Mouse (Mus musculus) lung, postnatal 0 days (tissue): ENCODE measurements at regions not wholly inside any gene's neighbourhood (a gene's known extent, or its start where the extent isn't known, plus 50 kb on each side); places are given as distances from the start of the nearest gene placed in this dataset.

Experiments
- CTCF ChIP-seq: IDR thresholded peaks from 2 replicates; pipeline ENCODE4 v1.5.1; 2016; ENCODE audit warnings: antibody characterized with exemption, mild to moderate bottlenecking
- EP300 ChIP-seq: IDR thresholded peaks from 2 replicates; pipeline ENCODE4 v1.6.1; 2016; ENCODE audit warnings: antibody characterized with exemption, mild to moderate bottlenecking, control low read depth

DNA sequence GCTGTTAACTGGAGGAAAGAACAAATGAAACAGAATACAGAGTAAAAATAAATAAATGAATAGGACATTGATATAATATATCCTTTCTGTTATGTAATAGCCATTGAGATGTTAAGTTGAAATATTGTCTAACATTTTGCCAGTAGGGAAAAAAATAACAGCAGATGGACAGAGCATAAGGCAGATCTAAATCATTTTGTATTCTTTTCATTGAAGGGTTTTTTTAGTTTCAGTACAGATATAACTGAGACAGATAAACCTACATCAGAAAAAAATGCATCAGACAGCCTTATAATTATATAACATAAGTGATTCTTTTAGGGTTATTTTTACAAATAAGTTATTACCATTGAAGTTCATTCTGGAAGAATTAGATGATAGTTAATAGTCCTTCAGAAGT, 97.8 kb upstream of the Smc2 start:
- TF ChIP-seq CTCF (no peak), EP300 (no peak)
